Mouse (Mus musculus) midbrain, embryonic 10.5 days (tissue): ENCODE data around the gene Coa6. TPM values are rescaled to one million over a fixed set of nuclear protein-coding genes. Genes with fewer than 3 reads are reported as not detected.

ENCODE experiments used
- DNase-seq: peaks from one replicate; pipeline ENCODE4 v3.0.0-alpha.2; 2017; ENCODE audit warnings: low spot score
- H3K27ac ChIP-seq: fragments of 300-500 bp; sonication (generic); replicated peaks from 2 replicates; pipeline ENCODE4 v1.5.1; 2016; ENCODE audit warnings: mild to moderate bottlenecking
- H3K27me3 ChIP-seq: fragments of 300-500 bp; sonication (generic); 2 replicates; pipeline ENCODE4 v1.6.1; 2016; ENCODE audit warnings: low read depth, mild to moderate bottlenecking; ENCODE audit not compliant: poor library complexity, severe bottlenecking
- H3K36me3 ChIP-seq: fragments of 300-500 bp; sonication (generic); 2 replicates; pipeline ENCODE4 v1.6.1; 2016; ENCODE audit warnings: mild to moderate bottlenecking, moderate library complexity
- H3K4me1 ChIP-seq: fragments of 300-500 bp; sonication (generic); 2 replicates; pipeline ENCODE4 v1.6.1; 2016
- H3K4me3 ChIP-seq: fragments of 300-500 bp; sonication (generic); 2 replicates; pipeline ENCODE4 v1.5.1; 2016; ENCODE audit warnings: mild to moderate bottlenecking, moderate library complexity
- H3K9me3 ChIP-seq: fragments of 300-500 bp; sonication (generic); replicated peaks from 2 replicates; pipeline ENCODE4 v1.6.1; 2016; ENCODE audit warnings: mild to moderate bottlenecking
- WGBS: fragments of 180-500 bp; shearing (Covaris S2); methylation state at CpG from one replicate; pipeline ENCODE4 v1.1.7; 2016; 5-methylcytosine and 5-hydroxymethylcytosine counted together
- polyA plus RNA-seq: library from polyadenylated mRNA; unstranded; fragments of >200 nt; fragmentation: Nextera tagmentation; extraction: Ambion mirVana; gene quantifications from 2 replicates; pipeline ENCODE4 v1.2.1, GENCODE M21; 2016

Gene Coa6
- polyA plus RNA-seq, 1 experiment from 2014 or later: 49.4 TPM

- no peak overlapping the region for H3K27ac ChIP-seq
- no peaks in the 10 kb centered on the region for H3K27me3 ChIP-seq
- WGBS: 79% methylated on average over 3 of the region's 3 CpGs
- H3K9me3 ChIP-seq: no peaks in the 10 kb centered on the region
- peaks cover 11% of the 10 kb centered on the region for H3K36me3 ChIP-seq
- DNase-seq: no peak
- peaks cover 18% of the 10 kb centered on the region for H3K4me1 ChIP-seq
- no peak overlapping the region for H3K4me3 ChIP-seq
Measured at GRCm38 (mm10) chr8:126420834-126421233, 1.5 kb upstream of the Coa6 start.

- Histone ChIP-seq H3K4me1 (peaks cover 18% of the 10 kb centered on the region), H3K27ac (peak overlapping the region; percentile 90), H3K4me3 (peak overlapping the region; percentile 89), H3K36me3 (peaks cover 32% of the 10 kb centered on the region), H3K9me3 (no peaks in the 10 kb centered on the region), H3K27me3 (no peaks in the 10 kb centered on the region)
- DNase-seq: no peak
- 10% methylated on average over 9 of the region's 9 CpGs for WGBS
Measured at GRCm38 (mm10) chr8:126422920-126423300, 595 bp downstream of the Coa6 start.

- Histone ChIP-seq H3K27me3 (no peaks in the 10 kb centered on the region), H3K36me3 (peaks cover 44% of the 10 kb centered on the region), H3K9me3 (no peaks in the 10 kb centered on the region), H3K4me3 (no peak overlapping the region), H3K4me1 (peaks cover 18% of the 10 kb centered on the region), H3K27ac (no peak overlapping the region)
- DNase-seq: no peak
- 84% methylated on average over 4 of the region's 4 CpGs for WGBS
Measured at GRCm38 (mm10) chr8:126424163-126424562, 1.8 kb downstream of the Coa6 start.

- no peak for DNase-seq
- Histone ChIP-seq H3K27ac (no peak overlapping the region), H3K9me3 (no peaks in the 10 kb centered on the region), H3K27me3 (no peaks in the 10 kb centered on the region), H3K36me3 (peaks cover 52% of the 10 kb centered on the region), H3K4me1 (peaks cover 18% of the 10 kb centered on the region), H3K4me3 (no peak overlapping the region)
- WGBS: 85% methylated on average over 1 of the region's 1 CpGs
Measured at GRCm38 (mm10) chr8:126424946-126425345, 2.6 kb downstream of the Coa6 start.

- DNase-seq: no peak
- 95% methylated on average over 5 of the region's 5 CpGs for WGBS
- no peaks in the 10 kb centered on the region for H3K4me1 ChIP-seq
- no peaks in the 10 kb centered on the region for H3K9me3 ChIP-seq
- no peak overlapping the region for H3K4me3 ChIP-seq
- no peak overlapping the region for H3K27ac ChIP-seq
- no peaks in the 10 kb centered on the region for H3K27me3 ChIP-seq
- H3K36me3 ChIP-seq: peaks cover 90% of the 10 kb centered on the region
Measured at GRCm38 (mm10) chr8:126429635-126430034, 7.3 kb downstream of the Coa6 start.

- Histone ChIP-seq H3K9me3 (no peaks in the 10 kb centered on the region), H3K27me3 (no peaks in the 10 kb centered on the region), H3K27ac (no peak overlapping the region), H3K4me1 (no peaks in the 10 kb centered on the region), H3K36me3 (peaks cover 90% of the 10 kb centered on the region), H3K4me3 (no peak overlapping the region)
- DNase-seq: no peak
- WGBS: 87% methylated on average over 7 of the region's 7 CpGs
Measured at GRCm38 (mm10) chr8:126433827-126434226, 11.5 kb downstream of the Coa6 start.

GRCm38 (mm10) chr8:126438937-126439336 lies 16.6 kb downstream of the Coa6 start:
- Histone ChIP-seq H3K27ac (no peak overlapping the region), H3K27me3 (no peaks in the 10 kb centered on the region), H3K9me3 (no peaks in the 10 kb centered on the region), H3K4me3 (no peak overlapping the region), H3K4me1 (no peaks in the 10 kb centered on the region), H3K36me3 (peaks cover 71% of the 10 kb centered on the region)
- no peak for DNase-seq
- 57% methylated on average over 2 of the region's 2 CpGs for WGBS

- WGBS: 94% methylated on average over 8 of the region's 8 CpGs
- Histone ChIP-seq H3K27ac (no peak overlapping the region), H3K9me3 (no peaks in the 10 kb centered on the region), H3K36me3 (peaks cover 96% of the 10 kb centered on the region), H3K27me3 (no peaks in the 10 kb centered on the region), H3K4me3 (no peak overlapping the region), H3K4me1 (no peaks in the 10 kb centered on the region)
- no peak for DNase-seq
Measured at GRCm38 (mm10) chr8:126451158-126451557, 28.8 kb downstream of the Coa6 start.

- H3K9me3 ChIP-seq: no peaks in the 10 kb centered on the region
- peaks cover 86% of the 10 kb centered on the region for H3K36me3 ChIP-seq
- H3K27ac ChIP-seq: no peak overlapping the region
- no peaks in the 10 kb centered on the region for H3K4me1 ChIP-seq
- no peaks in the 10 kb centered on the region for H3K27me3 ChIP-seq
- WGBS: 84% methylated on average over 7 of the region's 7 CpGs
- no peak for DNase-seq
- no peak overlapping the region for H3K4me3 ChIP-seq
Measured at GRCm38 (mm10) chr8:126455383-126455782, 33.1 kb downstream of the Coa6 start.

- Histone ChIP-seq H3K9me3 (no peaks in the 10 kb centered on the region), H3K4me3 (no peak overlapping the region), H3K27ac (no peak overlapping the region), H3K27me3 (no peaks in the 10 kb centered on the region), H3K36me3 (peaks cover 78% of the 10 kb centered on the region), H3K4me1 (no peaks in the 10 kb centered on the region)
- 55% methylated on average over 3 of the region's 3 CpGs for WGBS
- DNase-seq: peak; percentile 39
Measured at GRCm38 (mm10) chr8:126460274-126460673, 38.0 kb downstream of the Coa6 start.

- Histone ChIP-seq H3K27ac (no peak overlapping the region), H3K36me3 (peaks cover 77% of the 10 kb centered on the region), H3K4me3 (no peak overlapping the region), H3K4me1 (no peaks in the 10 kb centered on the region), H3K9me3 (no peaks in the 10 kb centered on the region), H3K27me3 (no peaks in the 10 kb centered on the region)
- 90% methylated on average over 7 of the region's 7 CpGs for WGBS
- no peak for DNase-seq
Measured at GRCm38 (mm10) chr8:126461735-126462134, 39.4 kb downstream of the Coa6 start.

- H3K4me1 ChIP-seq: no peaks in the 10 kb centered on the region
- no peak overlapping the region for H3K27ac ChIP-seq
- peaks cover 73% of the 10 kb centered on the region for H3K36me3 ChIP-seq
- no peak overlapping the region for H3K4me3 ChIP-seq
- H3K9me3 ChIP-seq: no peaks in the 10 kb centered on the region
- WGBS: 83% methylated on average over 7 of the region's 7 CpGs
- no peaks in the 10 kb centered on the region for H3K27me3 ChIP-seq
- no peak for DNase-seq
Measured at GRCm38 (mm10) chr8:126464071-126464470, 41.8 kb downstream of the Coa6 start.

GRCm38 (mm10) chr8:126473802-126474298 lies 51.5 kb downstream of the Coa6 start:
- no peak for DNase-seq
- Histone ChIP-seq H3K36me3 (peaks cover 23% of the 10 kb centered on the region), H3K27ac (peak overlapping the region; percentile 89), H3K9me3 (no peaks in the 10 kb centered on the region), H3K4me3 (peak overlapping the region; percentile 86), H3K4me1 (peaks cover 33% of the 10 kb centered on the region), H3K27me3 (peaks cover 26% of the 10 kb centered on the region)
- 17% methylated on average over 16 of the region's 16 CpGs for WGBS
